Mouse (Mus musculus) telencephalon, adult 2 months (tissue): ENCODE measurements around the gene Ncam1.

ENCODE experiments used
- DNase-seq: peaks from one replicate; pipeline ENCODE4 v3.0.0-alpha.2; 2011; ENCODE audit warnings: low read depth, low spot score

Gene Ncam1

GRCm38 (mm10) chr9:49622928-49623676 is 175.6 kb downstream of the Ncam1 start:
- no peak for DNase-seq

- DNase-seq, result peak; percentile 74
Measured at GRCm38 (mm10) chr9:49621691-49622090, 177.0 kb downstream of the Ncam1 start.

GRCm38 (mm10) chr9:49618699-49619392 is 179.9 kb downstream of the Ncam1 start:
- peak; percentile 89 for DNase-seq

- no peak for DNase-seq
Measured at GRCm38 (mm10) chr9:49618266-49618665, 180.5 kb downstream of the Ncam1 start.

GRCm38 (mm10) chr9:49617216-49617615 is 181.5 kb downstream of the Ncam1 start:
- DNase-seq, result no peak

GRCm38 (mm10) chr9:49612387-49612786 is 186.3 kb downstream of the Ncam1 start:
- DNase-seq, result no peak

- no peak for DNase-seq
Measured at GRCm38 (mm10) chr9:49608191-49608590, 190.5 kb downstream of the Ncam1 start.

GRCm38 (mm10) chr9:49606717-49607116 is 192.0 kb downstream of the Ncam1 start:
- DNase-seq, result no peak

- no peak for DNase-seq
Measured at GRCm38 (mm10) chr9:49606317-49606716, 192.4 kb downstream of the Ncam1 start.

GRCm38 (mm10) chr9:49605791-49606190 is 192.9 kb downstream of the Ncam1 start:
- DNase-seq, result no peak

GRCm38 (mm10) chr9:49605351-49605750 is 193.4 kb downstream of the Ncam1 start:
- no peak for DNase-seq

GRCm38 (mm10) chr9:49601215-49601614 is 197.5 kb downstream of the Ncam1 start:
- DNase-seq, result no peak

- DNase-seq, result no peak
Measured at GRCm38 (mm10) chr9:49595635-49596348, 202.9 kb downstream of the Ncam1 start.

- DNase-seq, result no peak
Measured at GRCm38 (mm10) chr9:49594876-49595634, 203.7 kb downstream of the Ncam1 start.

- DNase-seq, result no peak
Measured at GRCm38 (mm10) chr9:49593951-49594536, 204.7 kb downstream of the Ncam1 start.

GRCm38 (mm10) chr9:49592006-49592405 is 206.7 kb downstream of the Ncam1 start:
- peak; percentile 83 for DNase-seq

- no peak for DNase-seq
Measured at GRCm38 (mm10) chr9:49590261-49590660, 208.5 kb downstream of the Ncam1 start.

- no peak for DNase-seq
Measured at GRCm38 (mm10) chr9:49577136-49577535, 221.6 kb downstream of the Ncam1 start.

- DNase-seq, result peak; percentile 81
Measured at GRCm38 (mm10) chr9:49571695-49572510, 226.8 kb downstream of the Ncam1 start.
